Mouse (Mus musculus): ENCODE measurements around the gene Akt1.

Akt1 gene

GRCm38 (mm10) chr12:112660576-112661326 is 13.9 kb downstream of the Akt1 start:
- DNase-seq (ENCODE audit: low spot score): no peak

DNA sequence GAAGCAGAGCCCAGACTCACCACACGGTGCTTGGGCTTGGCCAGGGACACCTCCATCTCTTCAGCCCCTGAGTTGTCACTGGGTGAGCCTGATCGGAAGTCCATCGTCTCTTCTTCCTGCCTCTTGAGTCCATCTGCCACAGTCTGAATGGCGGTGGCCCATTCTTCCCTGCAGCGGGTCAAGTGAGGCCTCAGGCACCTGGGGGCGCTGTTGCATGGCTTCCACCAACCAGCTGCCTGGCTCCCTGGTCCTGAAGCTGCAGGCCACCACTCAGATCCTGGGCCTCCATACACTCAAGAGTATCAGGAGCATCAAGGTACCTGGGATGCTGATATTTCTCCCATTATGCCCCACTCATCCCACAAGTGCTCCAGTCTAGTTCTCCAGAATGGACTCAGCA is 15.6 kb downstream of the Akt1 start:
- DNase-seq (ENCODE audit: low spot score): no peak

- peak; percentile 45 for DNase-seq (ENCODE audit: low spot score)
These were observed 16.1 kb downstream of the Akt1 start for GRCm38 (mm10) chr12:112658619-112659018.

DNA sequence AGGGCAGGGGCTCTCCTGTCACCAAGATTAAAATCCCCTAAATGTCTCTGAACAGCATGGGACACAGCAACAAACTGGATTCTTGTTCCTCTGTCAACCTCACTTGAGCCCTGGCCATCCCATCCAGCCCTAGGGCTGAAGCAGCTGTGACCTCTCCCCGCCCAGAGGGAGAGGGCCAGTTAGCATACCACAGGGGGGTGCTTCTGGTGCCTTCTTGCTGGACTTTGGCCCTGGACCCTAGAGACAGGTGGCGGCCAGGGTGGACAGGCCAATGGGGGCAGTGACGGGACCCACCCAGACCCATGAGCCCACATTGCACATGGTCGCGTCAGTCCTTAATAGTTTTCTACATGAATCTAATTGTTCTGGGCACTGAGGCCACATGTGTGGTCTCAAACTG is 20.6 kb downstream of the Akt1 start:
- DNase-seq (ENCODE audit: low spot score): no peak

DNA sequence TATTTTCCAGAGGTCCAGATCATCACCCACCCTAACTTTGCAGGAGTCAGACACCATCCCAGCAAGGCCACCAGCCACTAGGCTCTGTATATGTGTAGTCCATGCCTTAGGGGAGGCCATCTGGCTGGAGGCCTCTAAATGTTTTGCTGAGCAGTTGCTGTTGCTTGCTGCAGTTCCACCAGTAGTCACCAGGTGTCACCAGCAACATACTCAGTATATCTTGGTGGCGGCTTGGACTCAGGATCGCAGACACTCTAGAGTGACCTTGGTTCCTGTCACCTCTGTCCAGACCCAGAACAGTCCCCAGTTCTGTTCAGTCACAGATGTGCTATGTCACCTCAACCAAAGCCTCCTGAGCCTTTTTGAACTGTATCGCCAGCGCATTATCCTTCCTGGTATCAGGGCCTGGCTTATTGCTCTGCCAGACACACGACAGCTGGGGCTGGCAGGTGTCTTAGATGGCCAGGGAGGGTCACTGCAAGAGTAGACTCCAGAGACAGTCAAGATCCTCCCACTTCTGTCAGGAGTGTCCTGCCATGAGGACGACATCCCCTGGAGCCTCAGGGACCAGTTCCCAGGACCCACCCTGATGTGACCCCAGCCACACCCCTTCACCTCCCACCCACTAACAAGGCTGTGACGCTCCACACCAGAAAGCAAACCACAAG is 21.4 kb downstream of the Akt1 start:
- peak; percentile 88 for DNase-seq (ENCODE audit: low spot score)

- no peak for DNase-seq (ENCODE audit: low spot score)
These were observed 22.8 kb downstream of the Akt1 start for GRCm38 (mm10) chr12:112651778-112652439.

DNA sequence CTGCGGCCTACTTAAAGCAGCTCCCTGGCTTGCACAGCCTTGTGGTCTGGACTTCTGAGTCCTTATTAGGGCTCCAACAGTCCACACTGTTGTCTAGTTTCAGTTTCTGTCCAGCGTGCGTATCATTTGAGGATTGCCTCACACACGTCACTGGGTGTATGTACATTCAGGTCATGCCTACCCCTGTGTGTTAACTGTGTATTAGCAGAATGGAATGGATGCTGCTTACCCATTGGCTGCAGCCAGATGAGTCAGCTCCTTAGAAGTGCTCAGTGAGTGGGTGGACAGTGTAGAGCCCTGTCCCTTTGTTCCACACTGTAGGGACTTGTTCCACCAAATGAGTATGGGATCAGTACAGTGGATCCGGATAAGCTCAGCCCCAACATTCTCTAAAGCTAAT is 26.6 kb downstream of the Akt1 start:
- DNase-seq (ENCODE audit: low spot score): no peak

- DNase-seq (ENCODE audit: low spot score): no peak
These were observed 28.5 kb downstream of the Akt1 start for GRCm38 (mm10) chr12:112646139-112646538.

GRCm38 (mm10) chr12:112644855-112645506 is 29.7 kb downstream of the Akt1 start:
- peak; percentile 17 for DNase-seq (ENCODE audit: low spot score)

DNA sequence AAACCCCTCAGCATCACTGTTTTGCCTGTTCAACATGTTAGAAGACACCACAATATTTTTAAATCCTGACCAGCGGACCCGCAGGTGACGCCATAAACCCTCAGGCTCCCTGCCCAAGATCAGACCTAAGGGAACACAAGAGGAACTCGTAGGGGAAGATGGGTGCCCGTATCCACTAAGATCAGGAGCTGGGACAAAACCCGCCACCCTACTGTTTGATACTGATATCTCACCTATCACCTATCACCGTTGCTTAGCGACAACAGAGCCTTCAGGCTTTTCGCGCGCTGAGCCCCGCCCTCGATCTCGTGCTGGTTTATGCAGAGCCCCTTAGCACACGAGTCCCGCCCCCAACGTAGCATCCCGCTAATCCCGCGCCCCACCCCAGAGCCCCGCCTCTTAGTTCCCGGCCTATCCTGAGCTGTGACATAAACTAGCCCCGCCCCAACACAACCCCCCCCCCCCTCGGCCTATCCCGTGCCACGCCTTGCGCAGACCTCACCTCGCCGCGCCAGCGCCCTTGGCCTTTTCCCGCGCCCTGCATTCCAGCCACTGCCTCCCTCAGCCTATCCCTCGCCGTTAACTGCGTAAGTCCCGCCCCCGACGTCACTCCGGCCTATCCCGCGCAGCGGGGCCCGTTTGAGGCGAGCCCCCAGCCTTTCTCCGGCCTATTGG is 30.4 kb downstream of the Akt1 start, which contains the start of gene Siva1:
TSS of gene Siva1 (plus strand) at position 500 of the 675 bp plus-strand sequence.
- peak; percentile 97 for DNase-seq (ENCODE audit: low spot score)

GRCm38 (mm10) chr12:112643126-112643525 is 31.6 kb downstream of the Akt1 start:
- no peak for DNase-seq (ENCODE audit: low spot score)

DNA sequence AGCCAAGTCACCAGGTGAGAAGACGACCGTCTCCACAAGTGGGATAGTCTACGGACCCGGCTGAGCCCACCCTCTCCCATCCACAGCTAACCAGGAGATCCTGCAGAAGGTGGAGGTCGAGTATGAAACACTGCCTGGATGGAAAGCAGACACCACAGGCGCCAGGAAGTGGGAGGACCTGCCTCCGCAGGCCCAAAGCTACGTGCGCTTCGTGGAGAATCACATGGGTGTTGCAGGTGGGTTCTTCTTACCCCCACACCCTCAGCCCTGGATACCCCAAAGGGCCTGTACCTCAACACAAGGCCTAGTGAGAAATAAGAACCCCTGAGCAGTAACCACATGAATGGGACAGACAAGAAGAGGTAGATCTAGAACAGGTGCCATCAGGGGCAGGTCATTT is 35.2 kb downstream of the Akt1 start:
- no peak for DNase-seq (ENCODE audit: low spot score)

GRCm38 (mm10) chr12:112633686-112634085 is 41.0 kb downstream of the Akt1 start:
- no peak for DNase-seq (ENCODE audit: low spot score)

DNA sequence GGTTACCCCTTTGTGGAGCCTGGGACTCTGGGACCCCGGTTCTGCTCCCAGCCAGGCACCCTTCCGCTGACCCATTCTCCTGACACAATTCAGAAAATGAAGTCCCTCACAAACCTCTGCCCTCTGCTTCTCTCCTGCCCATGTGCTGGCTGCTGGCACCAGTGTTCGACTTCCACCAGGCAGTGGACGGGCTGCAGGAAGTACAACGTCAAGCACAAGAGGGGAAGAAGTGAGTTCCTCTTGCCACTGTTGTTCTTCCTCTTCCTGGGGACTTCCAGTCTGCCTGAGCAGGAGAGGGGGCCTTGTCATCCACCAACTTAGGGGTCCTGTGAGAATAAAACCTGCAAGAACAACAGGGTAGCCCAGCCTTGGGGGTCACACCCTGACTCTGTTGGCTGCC is 41.8 kb downstream of the Akt1 start:
- no peak for DNase-seq (ENCODE audit: low spot score)

DNA sequence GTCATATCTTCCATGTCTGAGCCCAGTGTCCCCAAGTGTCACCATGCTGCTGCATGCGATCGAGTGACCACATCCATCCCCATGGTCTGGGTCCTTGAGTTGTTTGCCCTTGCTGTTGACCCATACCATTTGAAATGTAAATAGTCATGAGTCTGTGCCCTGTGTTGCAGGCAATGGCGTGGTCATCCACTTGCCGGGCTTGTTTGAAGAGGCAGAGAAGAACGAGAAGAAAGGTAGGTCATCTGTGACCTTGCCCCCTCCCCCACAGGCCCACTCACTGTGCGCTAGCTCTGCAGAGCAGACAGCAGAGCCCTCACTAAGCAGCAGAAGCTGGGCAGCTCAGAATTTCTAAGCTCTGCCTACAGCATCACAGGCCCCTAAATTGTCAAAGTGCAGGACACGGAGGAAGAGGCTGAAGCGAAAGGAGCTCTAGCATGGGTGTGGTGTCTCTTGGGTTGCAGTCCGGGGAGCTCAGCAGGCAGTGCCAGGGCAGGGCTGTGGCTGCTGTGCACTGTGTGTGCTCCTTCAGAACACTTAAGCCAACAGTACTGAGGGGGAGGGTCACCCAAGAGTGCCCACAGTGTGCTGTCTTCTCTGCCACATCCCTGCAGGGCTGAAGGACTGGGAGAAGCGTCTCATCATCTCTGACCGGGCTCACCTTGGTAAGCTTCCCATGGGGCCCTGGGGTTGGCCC is 42.5 kb downstream of the Akt1 start:
- DNase-seq (ENCODE audit: low spot score): no peak

DNA sequence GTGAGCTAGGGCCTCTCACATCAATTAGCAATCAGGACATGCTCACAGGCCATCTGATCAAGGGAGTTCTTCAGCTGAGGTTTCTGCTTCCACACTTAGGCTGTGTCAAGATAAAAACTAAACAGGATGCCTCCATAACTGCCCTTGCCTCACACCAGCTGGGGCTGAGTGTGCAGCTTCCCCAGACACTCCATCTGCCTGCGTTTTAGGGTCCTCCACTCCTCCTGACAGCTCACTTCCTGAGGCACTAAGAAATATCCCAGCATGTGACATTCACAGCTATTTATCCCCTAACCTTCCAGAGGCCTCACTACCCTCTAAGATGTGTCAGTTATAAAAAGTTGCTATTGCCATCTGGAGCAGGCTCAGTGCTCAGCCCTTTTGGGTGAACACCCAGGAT is 43.2 kb downstream of the Akt1 start:
- no peak for DNase-seq (ENCODE audit: low spot score)

GRCm38 (mm10) chr12:112630796-112631195 is 43.9 kb downstream of the Akt1 start:
- peak; percentile 78 for DNase-seq (ENCODE audit: low spot score)

DNA sequence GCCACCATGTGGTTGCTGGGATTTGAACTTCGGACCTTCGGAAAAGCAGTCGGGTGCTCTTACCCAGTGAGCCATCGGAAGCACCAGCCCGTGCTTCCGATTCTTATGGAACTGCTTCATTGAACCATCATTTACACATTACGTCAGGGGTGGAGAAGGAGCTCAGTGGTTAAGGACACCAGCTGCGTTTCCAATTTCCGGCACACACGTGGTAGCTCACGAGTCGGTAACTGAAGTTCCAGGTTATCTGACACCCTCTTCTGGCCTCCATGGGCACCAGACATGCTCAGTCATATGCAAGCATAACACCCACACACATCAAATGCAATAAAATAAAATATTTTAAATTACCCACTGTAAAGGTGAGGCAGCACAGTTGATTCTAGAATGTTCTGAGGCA is 44.7 kb downstream of the Akt1 start:
- no peak for DNase-seq (ENCODE audit: low spot score)

DNA sequence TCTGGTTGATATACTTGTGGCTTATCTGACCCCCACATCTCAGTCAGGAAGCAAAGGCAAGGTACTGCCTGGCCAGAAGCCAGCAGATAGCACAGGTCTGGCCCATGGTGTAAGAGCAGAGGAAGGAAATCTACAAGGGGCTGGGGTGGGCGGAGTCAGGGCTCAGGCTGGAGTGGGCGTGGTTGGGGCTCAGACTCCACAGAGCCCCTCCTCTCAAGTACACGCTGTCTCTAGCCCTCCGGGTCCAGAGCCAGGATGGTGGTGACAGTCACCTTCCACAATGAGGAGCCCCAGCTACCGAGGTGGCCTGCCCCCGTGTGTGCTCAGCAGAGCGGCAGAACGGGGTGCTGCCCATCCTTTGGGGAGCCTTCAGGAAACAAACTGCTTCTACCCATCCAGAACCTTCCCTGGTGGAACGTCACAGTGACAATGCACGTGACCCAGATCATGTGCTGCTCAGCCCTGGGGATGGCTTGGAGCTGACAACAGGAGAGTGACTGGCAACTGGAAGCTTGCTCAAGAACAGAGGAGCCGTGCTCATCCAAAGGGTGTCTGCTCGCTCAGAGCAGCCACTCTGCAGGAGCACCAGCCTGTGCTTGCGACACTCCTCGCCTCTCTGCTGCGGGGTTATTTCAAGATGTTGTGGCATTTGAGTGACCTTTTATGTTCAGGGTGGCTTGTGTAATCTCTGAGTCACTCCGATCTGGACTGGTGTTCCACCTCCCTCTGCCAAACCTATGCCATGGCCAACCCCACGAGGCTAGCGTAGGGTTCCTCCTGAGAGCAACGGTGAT is 45.6 kb downstream of the Akt1 start:
- DNase-seq (ENCODE audit: low spot score): peak; percentile 78

GRCm38 (mm10) chr12:112628197-112628596 is 46.5 kb downstream of the Akt1 start:
- DNase-seq (ENCODE audit: low spot score): no peak
